Mouse (Mus musculus) myocyte (in vitro differentiated cells): Measurements from ENCODE around the gene Shisa7.

ENCODE experiments used
- E2F4 ChIP-seq: IDR thresholded peaks from one replicate; pipeline ENCODE4 v1.6.1; 2011; ENCODE audit warnings: mild to moderate bottlenecking, control low read depth, moderate library complexity; ENCODE audit not compliant: insufficient read depth
- MYOG ChIP-seq, 3 experiments: IDR thresholded peaks; one replicate each; pipeline ENCODE4 v1.6.1; 2011; ENCODE audit warnings: control low read depth in 2 of 3, low read depth in 2 of 3, mild to moderate bottlenecking in 2 of 3; ENCODE audit not compliant: insufficient read length in 2 of 3, control insufficient read depth in 1 of 3, insufficient read depth in 1 of 3
- POLR2A ChIP-seq: IDR thresholded peaks from one replicate; pipeline ENCODE4 v1.6.1; 2011; ENCODE audit warnings: low read depth, mild to moderate bottlenecking, control low read depth, moderate library complexity; ENCODE audit not compliant: insufficient read length
- USF1 ChIP-seq: IDR thresholded peaks from one replicate; pipeline ENCODE4 v1.6.1; 2011; ENCODE audit warnings: low read depth, mild to moderate bottlenecking, control low read depth, moderate library complexity

DNA sequence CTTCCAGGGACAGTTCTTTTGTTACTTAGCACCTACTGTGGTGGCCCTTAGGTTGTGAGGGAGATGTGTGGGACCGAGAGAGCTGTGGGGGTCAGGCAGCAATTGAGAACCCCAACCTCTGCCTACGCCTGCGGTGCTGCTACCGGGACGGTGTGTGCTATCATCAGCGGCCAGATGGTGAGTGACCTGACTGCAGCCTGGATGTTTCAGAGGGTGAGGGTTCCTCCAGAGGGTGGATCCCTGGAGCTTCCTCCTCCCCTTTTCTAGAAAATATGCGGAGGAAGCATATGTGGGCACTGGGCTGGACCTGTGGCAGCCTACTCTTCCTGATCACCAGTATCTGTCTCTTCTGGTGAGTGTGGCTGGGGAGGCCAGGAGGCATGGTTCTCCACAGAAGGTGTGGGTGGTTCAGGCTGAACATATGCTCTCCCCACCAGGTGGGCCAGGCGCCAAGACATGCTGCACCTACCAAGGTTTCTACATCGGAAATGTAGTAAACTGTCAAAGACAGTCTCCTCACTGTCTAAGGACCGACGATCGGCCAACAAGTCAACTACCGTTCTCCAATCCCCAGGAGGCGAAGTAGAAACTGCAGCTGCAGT lies 60.7 kb downstream of the Shisa7 start:
- TF ChIP-seq USF1 = no peak
- no peak for TF ChIP-seq POLR2A
- TF ChIP-seq MYOG (IDR thresholded peaks at IDR 0.05; ENCODE audit: control insufficient read depth in 1 of 3, insufficient read depth in 1 of 3, insufficient read length in 2 of 3, low read depth in 2 of 3) = no peak
- no peak for TF ChIP-seq E2F4
